Mouse (Mus musculus): Measurements from ENCODE around the gene Cyth2. TPM values are rescaled to one million over a fixed set of nuclear protein-coding genes. Genes with fewer than 3 reads are reported as not detected.

Cyth2 gene
- polyA plus RNA-seq, 1 experiment from 2014 or later = 106 TPM

GRCm38 (mm10) chr7:45805941-45806340 is 8.4 kb downstream of the Cyth2 start:
- DNase-seq (ENCODE audit: low spot score) (no peak), ATAC-seq (ENCODE audit: low read depth) (no peak)
- WGBS = 56% methylated on average over 5 of the region's 5 CpGs
- H3K36me3 ChIP-seq (ENCODE audit: control insufficient read depth, insufficient read depth, low read length) = peaks cover 46% of the 10 kb centered on the region
- no peak overlapping the region for H3K4me2 ChIP-seq (ENCODE audit: low read depth, low read length)
- H3K27ac ChIP-seq (replicated peaks; ENCODE audit: low read depth, low read length) = no peak overlapping the region
- no peaks in the 10 kb centered on the region for H3K9me3 ChIP-seq (ENCODE audit: control insufficient read depth, low read length)
- no peaks in the 10 kb centered on the region for H3K4me1 ChIP-seq (ENCODE audit: control insufficient read depth, insufficient read depth, low read length)
- H3K9ac ChIP-seq (ENCODE audit: low read depth, low read length) = no peak overlapping the region
- H3K4me3 ChIP-seq (ENCODE audit: low read depth, low read length) = no peak overlapping the region
- H3K27me3 ChIP-seq (replicated peaks; ENCODE audit: control insufficient read depth, insufficient read depth, low read length) = no peaks in the 10 kb centered on the region

GRCm38 (mm10) chr7:45802551-45802950 is 11.8 kb downstream of the Cyth2 start:
- peaks cover 20% of the 10 kb centered on the region for H3K27me3 ChIP-seq (replicated peaks; ENCODE audit: control insufficient read depth, insufficient read depth, low read length)
- H3K27ac ChIP-seq (replicated peaks; ENCODE audit: low read depth, low read length) = no peak overlapping the region
- H3K9ac ChIP-seq (ENCODE audit: low read depth, low read length) = no peak overlapping the region
- H3K4me1 ChIP-seq (ENCODE audit: control insufficient read depth, insufficient read depth, low read length) = peaks cover 9% of the 10 kb centered on the region; the same call in 1 of the 2 replicates
- H3K9me3 ChIP-seq (ENCODE audit: control insufficient read depth, low read length) = no peaks in the 10 kb centered on the region
- ATAC-seq (ENCODE audit: low read depth) (no peak), DNase-seq (ENCODE audit: low spot score) (no peak)
- H3K4me2 ChIP-seq (ENCODE audit: low read depth, low read length) = no peak overlapping the region
- peaks cover 12% of the 10 kb centered on the region for H3K36me3 ChIP-seq (ENCODE audit: control insufficient read depth, insufficient read depth, low read length)
- WGBS = 81% methylated on average over 6 of the region's 6 CpGs
- H3K4me3 ChIP-seq (ENCODE audit: low read depth, low read length) = no peak overlapping the region

GRCm38 (mm10) chr7:45801348-45801747 is 13.0 kb downstream of the Cyth2 start:
- Histone ChIP-seq H3K9me3 (ENCODE audit: control insufficient read depth, low read length) (no peaks in the 10 kb centered on the region), H3K36me3 (ENCODE audit: control insufficient read depth, insufficient read depth, low read length) (peaks cover under 1% of the 10 kb centered on the region; the same call in 1 of the 2 replicates), H3K9ac (ENCODE audit: low read depth, low read length) (no peak overlapping the region), H3K27ac (replicated peaks; ENCODE audit: low read depth, low read length) (no peak overlapping the region), H3K4me1 (ENCODE audit: control insufficient read depth, insufficient read depth, low read length) (peaks cover 9% of the 10 kb centered on the region; the same call in 1 of the 2 replicates), H3K27me3 (replicated peaks; ENCODE audit: control insufficient read depth, insufficient read depth, low read length) (peaks cover 29% of the 10 kb centered on the region), H3K4me2 (ENCODE audit: low read depth, low read length) (peak overlapping the region; percentile 43), H3K4me3 (ENCODE audit: low read depth, low read length) (0 out of 2 replicates have a peak overlapping the region, but pooled peaks have one; percentile 18)
- 4% methylated on average over 12 of the region's 12 CpGs for WGBS
- DNase-seq (ENCODE audit: low spot score) = peak; percentile 93
- ATAC-seq (ENCODE audit: low read depth) = peak; percentile 73

GRCm38 (mm10) chr7:45800546-45801204 is 13.7 kb downstream of the Cyth2 start:
- H3K4me1 ChIP-seq (ENCODE audit: control insufficient read depth, insufficient read depth, low read length) = peaks cover 9% of the 10 kb centered on the region; the same call in 1 of the 2 replicates
- WGBS = 19% methylated on average over 17 of the region's 25 CpGs
- ATAC-seq (ENCODE audit: low read depth) (peak; percentile 28), DNase-seq (ENCODE audit: low spot score) (peak; percentile 62)
- peak overlapping the region; percentile 43 for H3K4me2 ChIP-seq (ENCODE audit: low read depth, low read length)
- H3K27ac ChIP-seq (replicated peaks; ENCODE audit: low read depth, low read length) = no peak overlapping the region
- H3K9me3 ChIP-seq (ENCODE audit: control insufficient read depth, low read length) = no peaks in the 10 kb centered on the region
- peak overlapping the region; percentile 14; the same call in 1 of the 2 replicates for H3K9ac ChIP-seq (ENCODE audit: low read depth, low read length)
- peaks cover 29% of the 10 kb centered on the region for H3K27me3 ChIP-seq (replicated peaks; ENCODE audit: control insufficient read depth, insufficient read depth, low read length)
- 0 out of 2 replicates have a peak, but pooled peaks cover under 1% of the 10 kb centered on the region for H3K36me3 ChIP-seq (ENCODE audit: control insufficient read depth, insufficient read depth, low read length)
- H3K4me3 ChIP-seq (ENCODE audit: low read depth, low read length) = peak overlapping the region; percentile 18; the same call in 1 of the 2 replicates

- peak overlapping the region; percentile 43 for H3K4me2 ChIP-seq (ENCODE audit: low read depth, low read length)
- 37% methylated on average over 7 of the region's 7 CpGs for WGBS
- no peak overlapping the region for H3K27ac ChIP-seq (replicated peaks; ENCODE audit: low read depth, low read length)
- peaks cover 29% of the 10 kb centered on the region for H3K27me3 ChIP-seq (replicated peaks; ENCODE audit: control insufficient read depth, insufficient read depth, low read length)
- H3K4me1 ChIP-seq (ENCODE audit: control insufficient read depth, insufficient read depth, low read length) = peaks cover 9% of the 10 kb centered on the region; the same call in 1 of the 2 replicates
- peak overlapping the region; percentile 14; the same call in 1 of the 2 replicates for H3K9ac ChIP-seq (ENCODE audit: low read depth, low read length)
- peaks cover 7% of the 10 kb centered on the region; the same call in 1 of the 2 replicates for H3K36me3 ChIP-seq (ENCODE audit: control insufficient read depth, insufficient read depth, low read length)
- ATAC-seq (ENCODE audit: low read depth) (no peak), DNase-seq (ENCODE audit: low spot score) (no peak)
- H3K9me3 ChIP-seq (ENCODE audit: control insufficient read depth, low read length) = no peaks in the 10 kb centered on the region
- peak overlapping the region; percentile 18; the same call in 1 of the 2 replicates for H3K4me3 ChIP-seq (ENCODE audit: low read depth, low read length)
Observed at GRCm38 (mm10) chr7:45800001-45800400, 14.4 kb downstream of the Cyth2 start.

GRCm38 (mm10) chr7:45798931-45799330 is 15.4 kb downstream of the Cyth2 start:
- WGBS = 54% methylated on average over 7 of the region's 7 CpGs
- Histone ChIP-seq H3K27me3 (replicated peaks; ENCODE audit: control insufficient read depth, insufficient read depth, low read length) (peaks cover 29% of the 10 kb centered on the region), H3K4me3 (ENCODE audit: low read depth, low read length) (peak overlapping the region; percentile 49), H3K9ac (ENCODE audit: low read depth, low read length) (peak overlapping the region; percentile 66; the same call in 1 of the 2 replicates), H3K9me3 (ENCODE audit: control insufficient read depth, low read length) (no peaks in the 10 kb centered on the region), H3K36me3 (ENCODE audit: control insufficient read depth, insufficient read depth, low read length) (peaks cover 17% of the 10 kb centered on the region; the same call in 1 of the 2 replicates), H3K27ac (replicated peaks; ENCODE audit: low read depth, low read length) (no peak overlapping the region), H3K4me2 (ENCODE audit: low read depth, low read length) (peak overlapping the region; percentile 82), H3K4me1 (ENCODE audit: control insufficient read depth, insufficient read depth, low read length) (peaks cover 9% of the 10 kb centered on the region; the same call in 1 of the 2 replicates)
- DNase-seq (ENCODE audit: low spot score) (no peak), ATAC-seq (ENCODE audit: low read depth) (no peak)

- 2% methylated on average over 11 of the region's 19 CpGs for WGBS
- Histone ChIP-seq H3K4me3 (ENCODE audit: low read depth, low read length) (peak overlapping the region; percentile 49), H3K27me3 (replicated peaks; ENCODE audit: control insufficient read depth, insufficient read depth, low read length) (peaks cover 29% of the 10 kb centered on the region), H3K36me3 (ENCODE audit: control insufficient read depth, insufficient read depth, low read length) (peaks cover 22% of the 10 kb centered on the region; the same call in 1 of the 2 replicates), H3K4me2 (ENCODE audit: low read depth, low read length) (peak overlapping the region; percentile 82), H3K4me1 (ENCODE audit: control insufficient read depth, insufficient read depth, low read length) (peaks cover 9% of the 10 kb centered on the region; the same call in 1 of the 2 replicates), H3K27ac (replicated peaks; ENCODE audit: low read depth, low read length) (no peak overlapping the region), H3K9ac (ENCODE audit: low read depth, low read length) (peak overlapping the region; percentile 66), H3K9me3 (ENCODE audit: control insufficient read depth, low read length) (no peaks in the 10 kb centered on the region)
- ATAC-seq (ENCODE audit: low read depth) (no peak), DNase-seq (ENCODE audit: low spot score) (no peak)
Observed at GRCm38 (mm10) chr7:45798511-45798836, 15.9 kb downstream of the Cyth2 start.

- peak overlapping the region; percentile 66 for H3K9ac ChIP-seq (ENCODE audit: low read depth, low read length)
- H3K4me1 ChIP-seq (ENCODE audit: control insufficient read depth, insufficient read depth, low read length) = peaks cover 9% of the 10 kb centered on the region; the same call in 1 of the 2 replicates
- H3K27ac ChIP-seq (replicated peaks; ENCODE audit: low read depth, low read length) = no peak overlapping the region
- H3K9me3 ChIP-seq (ENCODE audit: control insufficient read depth, low read length) = no peaks in the 10 kb centered on the region
- no peak for DNase-seq (ENCODE audit: low spot score)
- H3K4me3 ChIP-seq (ENCODE audit: low read depth, low read length) = peak overlapping the region; percentile 49
- H3K36me3 ChIP-seq (ENCODE audit: control insufficient read depth, insufficient read depth, low read length) = peaks cover 26% of the 10 kb centered on the region; the same call in 1 of the 2 replicates
- H3K27me3 ChIP-seq (replicated peaks; ENCODE audit: control insufficient read depth, insufficient read depth, low read length) = peaks cover 29% of the 10 kb centered on the region
- ATAC-seq (ENCODE audit: low read depth) = 0 out of 2 replicates have a peak, but pooled peaks have one; percentile 3
- H3K4me2 ChIP-seq (ENCODE audit: low read depth, low read length) = peak overlapping the region; percentile 82
- WGBS = 3% methylated on average over 30 of the region's 60 CpGs
Observed at GRCm38 (mm10) chr7:45797661-45798510, 16.5 kb downstream of the Cyth2 start.
